Mouse (Mus musculus) intestine, embryonic 14.5 days (tissue): ENCODE measurements around the gene Hs6st3. TPM values are rescaled to one million over a fixed set of nuclear protein-coding genes. Genes with fewer than 3 reads are reported as not detected.

ENCODE experiments used
- ATAC-seq: fragments of 200-750 bp; cut with Nextera tagmentation; replicated peaks from 2 replicates; pipeline ENCODE4 v1.8.0; 2017; ENCODE audit warnings: low read depth, moderate number of reproducible peaks, moderate TSS enrichment, moderate library complexity; ENCODE audit not compliant: low FRiP score, low TSS enrichment
- DNase-seq: peaks from one replicate; pipeline ENCODE4 v3.0.0-alpha.2; 2018; ENCODE audit warnings: low spot score
- H3K27ac ChIP-seq: fragments of 300-500 bp; sonication (generic); 2 replicates; pipeline ENCODE4 v1.5.1; 2014; ENCODE audit warnings: low read depth, mild to moderate bottlenecking, control low read depth
- H3K27me3 ChIP-seq: fragments of 300-500 bp; sonication (generic); replicated peaks from 2 replicates; pipeline ENCODE4 v1.6.1; 2014; ENCODE audit warnings: low read length, control low read depth; ENCODE audit not compliant: control insufficient read depth, insufficient read depth
- H3K36me3 ChIP-seq: fragments of 300-500 bp; sonication (generic); 2 replicates; pipeline ENCODE4 v1.6.1; 2014; ENCODE audit warnings: low read length, control low read depth; ENCODE audit not compliant: control insufficient read depth, insufficient read depth
- H3K4me1 ChIP-seq: fragments of 300-500 bp; sonication (generic); replicated peaks from 2 replicates; pipeline ENCODE4 v1.6.1; 2014; ENCODE audit warnings: low read length, control low read depth, mixed read lengths; ENCODE audit not compliant: control insufficient read depth, insufficient read depth
- H3K4me2 ChIP-seq: fragments of 300-500 bp; sonication (generic); 2 replicates; pipeline ENCODE4 v1.6.1; 2014; ENCODE audit warnings: low read length
- H3K4me3 ChIP-seq: fragments of 300-500 bp; sonication (generic); 2 replicates; pipeline ENCODE4 v1.5.1; 2014; ENCODE audit warnings: low read depth, low read length, control low read depth, mixed read lengths
- H3K9ac ChIP-seq: fragments of 300-500 bp; sonication (generic); 2 replicates; pipeline ENCODE4 v1.6.1; 2014; ENCODE audit warnings: mild to moderate bottlenecking, low read length
- H3K9me3 ChIP-seq: fragments of 300-500 bp; sonication (generic); 2 replicates; pipeline ENCODE4 v1.6.1; 2016; ENCODE audit warnings: low read length, control low read depth; ENCODE audit not compliant: control insufficient read depth
- WGBS: fragments of 180-500 bp; shearing (Covaris S2); extraction: QIAGEN DNeasy Blood & Tissue Kit; methylation state at CpG from one replicate; pipeline ENCODE4 v1.1.7; 2014; 5-methylcytosine and 5-hydroxymethylcytosine counted together
- polyA plus RNA-seq: library from polyadenylated mRNA; unstranded; fragments of >200 nt; fragmentation: Nextera tagmentation; extraction: Ambion mirVana; gene quantifications from 2 replicates; pipeline ENCODE4 v1.2.1, GENCODE M21; 2014

Hs6st3 gene
- polyA plus RNA-seq, 1 experiment from 2014 or later, result 0.37 TPM

- no peaks in the 10 kb centered on the region for H3K36me3 ChIP-seq
- 64% methylated on average over 6 of the region's 6 CpGs for WGBS
- H3K4me3 ChIP-seq, result no peak overlapping the region
- no peaks in the 10 kb centered on the region for H3K9me3 ChIP-seq
- no peaks in the 10 kb centered on the region for H3K4me1 ChIP-seq
- no peak for DNase-seq
- no peak for ATAC-seq
- H3K9ac ChIP-seq, result no peak overlapping the region
- H3K4me2 ChIP-seq, result no peak overlapping the region
- H3K27me3 ChIP-seq, result no peaks in the 10 kb centered on the region
- H3K27ac ChIP-seq, result no peak overlapping the region
Measured at GRCm38 (mm10) chr14:119725102-119725501, 587.0 kb downstream of the Hs6st3 start.

DNA sequence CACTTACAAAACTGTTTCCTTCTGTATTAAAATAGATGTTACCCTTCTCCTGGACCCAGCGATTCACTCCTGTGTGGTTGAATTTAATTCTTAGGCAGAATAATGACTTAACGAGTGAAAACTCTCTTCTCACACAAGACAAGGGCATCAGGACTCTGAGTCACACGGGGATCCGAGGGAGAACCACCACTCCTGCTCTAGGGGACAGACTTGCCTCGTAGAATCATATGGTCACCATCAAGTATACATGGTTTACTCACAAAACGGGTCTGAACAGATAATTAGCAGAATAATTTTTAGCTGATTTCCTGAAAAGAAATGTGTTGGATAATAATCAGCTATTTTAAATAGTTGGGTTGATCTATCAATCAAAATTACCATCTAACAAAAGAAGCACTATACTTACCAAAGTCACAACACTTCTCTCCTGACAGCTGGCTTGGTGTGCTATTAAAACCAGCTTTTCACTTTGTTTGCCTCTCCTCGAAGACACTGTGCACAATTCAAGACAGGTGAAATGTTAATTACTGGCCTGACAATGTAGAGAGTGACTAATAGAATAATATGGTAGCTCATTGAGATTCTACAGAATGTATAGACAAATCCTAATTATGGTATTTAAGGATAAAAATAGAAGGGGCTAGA lies 593.4 kb downstream of the Hs6st3 start:
- no peak for ATAC-seq
- Histone ChIP-seq H3K4me2 (no peak overlapping the region), H3K9me3 (no peaks in the 10 kb centered on the region), H3K4me3 (no peak overlapping the region), H3K36me3 (no peaks in the 10 kb centered on the region), H3K4me1 (no peaks in the 10 kb centered on the region), H3K27me3 (no peaks in the 10 kb centered on the region), H3K27ac (no peak overlapping the region), H3K9ac (no peak overlapping the region)
- DNase-seq, result no peak
- WGBS, result 78% methylated on average over 7 of the region's 7 CpGs

- Histone ChIP-seq H3K36me3 (no peaks in the 10 kb centered on the region), H3K9ac (no peak overlapping the region), H3K27me3 (no peaks in the 10 kb centered on the region), H3K27ac (no peak overlapping the region), H3K4me1 (no peaks in the 10 kb centered on the region), H3K4me3 (no peak overlapping the region), H3K9me3 (no peaks in the 10 kb centered on the region), H3K4me2 (no peak overlapping the region)
- DNase-seq (no peak), ATAC-seq (no peak)
- 93% methylated on average over 4 of the region's 4 CpGs for WGBS
Measured at GRCm38 (mm10) chr14:119732219-119732618, 594.1 kb downstream of the Hs6st3 start.

- H3K4me3 ChIP-seq, result no peak overlapping the region
- no peaks in the 10 kb centered on the region for H3K4me1 ChIP-seq
- no peak overlapping the region for H3K9ac ChIP-seq
- H3K27me3 ChIP-seq, result no peaks in the 10 kb centered on the region
- no peak for DNase-seq
- no peaks in the 10 kb centered on the region for H3K9me3 ChIP-seq
- H3K27ac ChIP-seq, result no peak overlapping the region
- H3K4me2 ChIP-seq, result no peak overlapping the region
- 74% methylated on average over 5 of the region's 5 CpGs for WGBS
- H3K36me3 ChIP-seq, result no peaks in the 10 kb centered on the region
- ATAC-seq, result no peak
Measured at GRCm38 (mm10) chr14:119737408-119737961, 599.3 kb downstream of the Hs6st3 start.

GRCm38 (mm10) chr14:119741791-119742190 lies 603.6 kb downstream of the Hs6st3 start:
- Histone ChIP-seq H3K4me2 (no peak overlapping the region), H3K9ac (no peak overlapping the region), H3K36me3 (no peaks in the 10 kb centered on the region), H3K9me3 (no peaks in the 10 kb centered on the region), H3K27me3 (no peaks in the 10 kb centered on the region), H3K4me3 (no peak overlapping the region), H3K4me1 (no peaks in the 10 kb centered on the region), H3K27ac (no peak overlapping the region)
- DNase-seq (no peak), ATAC-seq (no peak)
- WGBS, result 90% methylated on average over 1 of the region's 1 CpGs

GRCm38 (mm10) chr14:119761376-119761775 lies 623.2 kb downstream of the Hs6st3 start:
- 89% methylated on average over 7 of the region's 7 CpGs for WGBS
- H3K36me3 ChIP-seq, result no peaks in the 10 kb centered on the region
- H3K9ac ChIP-seq, result no peak overlapping the region
- H3K9me3 ChIP-seq, result no peaks in the 10 kb centered on the region
- H3K4me2 ChIP-seq, result no peak overlapping the region
- no peaks in the 10 kb centered on the region for H3K4me1 ChIP-seq
- H3K4me3 ChIP-seq, result no peak overlapping the region
- no peak overlapping the region for H3K27ac ChIP-seq
- no peaks in the 10 kb centered on the region for H3K27me3 ChIP-seq
- DNase-seq (no peak), ATAC-seq (no peak)

- 65% methylated on average over 4 of the region's 4 CpGs for WGBS
- no peaks in the 10 kb centered on the region for H3K4me1 ChIP-seq
- no peak overlapping the region for H3K9ac ChIP-seq
- H3K36me3 ChIP-seq, result no peaks in the 10 kb centered on the region
- H3K9me3 ChIP-seq, result no peaks in the 10 kb centered on the region
- DNase-seq (no peak), ATAC-seq (no peak)
- no peak overlapping the region for H3K27ac ChIP-seq
- no peak overlapping the region for H3K4me2 ChIP-seq
- no peak overlapping the region for H3K4me3 ChIP-seq
- H3K27me3 ChIP-seq, result no peaks in the 10 kb centered on the region
Measured at GRCm38 (mm10) chr14:119772040-119772439, 633.9 kb downstream of the Hs6st3 start.

GRCm38 (mm10) chr14:119776261-119776660 lies 638.1 kb downstream of the Hs6st3 start:
- no peak overlapping the region for H3K4me2 ChIP-seq
- no peaks in the 10 kb centered on the region for H3K9me3 ChIP-seq
- H3K9ac ChIP-seq, result no peak overlapping the region
- ATAC-seq, result no peak
- H3K27ac ChIP-seq, result no peak overlapping the region
- no peaks in the 10 kb centered on the region for H3K27me3 ChIP-seq
- DNase-seq, result no peak
- no peaks in the 10 kb centered on the region for H3K36me3 ChIP-seq
- H3K4me1 ChIP-seq, result no peaks in the 10 kb centered on the region
- WGBS, result 87% methylated on average over 3 of the region's 3 CpGs
- H3K4me3 ChIP-seq, result no peak overlapping the region

GRCm38 (mm10) chr14:119779982-119780588 lies 641.9 kb downstream of the Hs6st3 start:
- Histone ChIP-seq H3K4me1 (no peaks in the 10 kb centered on the region), H3K4me3 (no peak overlapping the region), H3K9me3 (no peaks in the 10 kb centered on the region), H3K27ac (no peak overlapping the region), H3K4me2 (no peak overlapping the region), H3K36me3 (no peaks in the 10 kb centered on the region), H3K9ac (no peak overlapping the region), H3K27me3 (no peaks in the 10 kb centered on the region)
- 77% methylated on average over 12 of the region's 12 CpGs for WGBS
- no peak for DNase-seq
- no peak for ATAC-seq
